ENCODE assay signal across 8 mouse cellular contexts in the genomic region with DNA sequence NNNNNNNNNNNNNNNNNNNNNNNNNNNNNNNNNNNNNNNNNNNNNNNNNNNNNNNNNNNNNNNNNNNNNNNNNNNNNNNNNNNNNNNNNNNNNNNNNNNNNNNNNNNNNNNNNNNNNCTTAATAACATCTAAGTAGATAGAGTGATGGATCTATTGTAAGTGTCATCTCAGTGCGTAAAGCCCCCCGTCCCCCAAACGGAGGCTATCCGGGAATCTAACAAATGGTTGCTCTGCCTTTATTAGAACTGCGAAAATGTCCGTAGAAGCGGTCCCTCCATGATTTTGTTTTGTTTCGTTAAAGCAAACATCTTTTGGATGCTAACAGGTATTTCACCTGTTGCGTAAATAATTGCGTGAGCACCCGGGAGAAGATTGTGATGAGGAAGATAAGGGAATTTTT. TPM values are rescaled to one million over a fixed set of nuclear protein-coding genes. Genes with fewer than 3 reads are reported as not detected.
DNase-seq lines count a peak whose midpoint lies in the region; ATAC-seq and TF ChIP-seq lines count a peak whose summit lies in the region.

No protein-coding gene starts in this region.

- ATAC-seq in kidney, embryonic 14.5 days (ENCODE audit: low FRiP score, low TSS enrichment), result no peak
- no peak for ATAC-seq in hindbrain, embryonic 12.5 days (ENCODE audit: low FRiP score)
- ATAC-seq in midbrain, embryonic 12.5 days (ENCODE audit: low FRiP score, low read depth), result no peak

- H3K4me3 ChIP-seq in kidney, embryonic 14.5 days (ENCODE audit: low read length), result peak overlapping the region; percentile 75
- peak overlapping the region; percentile 85 for H3K4me3 ChIP-seq in bone marrow macrophage, adult 2 months (ENCODE audit: insufficient read depth, low read length)
- H3K4me3 ChIP-seq in hindbrain, embryonic 12.5 days, result peak overlapping the region; percentile 62
- H3K4me3 ChIP-seq in midbrain, embryonic 12.5 days, result peak overlapping the region; percentile 82

- H3K27me3 ChIP-seq in kidney, embryonic 14.5 days (ENCODE audit: control insufficient read depth, insufficient read depth, low read length), result no peaks in the 10 kb centered on the region
- no peaks in the 10 kb centered on the region for H3K27me3 ChIP-seq in hindbrain, embryonic 12.5 days
- no peaks in the 10 kb centered on the region for H3K27me3 ChIP-seq in midbrain, embryonic 12.5 days

- peak overlapping the region; percentile 74 for H3K4me2 ChIP-seq in kidney, embryonic 14.5 days (replicated peaks; ENCODE audit: low read depth, low read length)
- H3K4me2 ChIP-seq in hindbrain, embryonic 12.5 days (replicated peaks), result peak overlapping the region; percentile 69
- peak overlapping the region; percentile 65 for H3K4me2 ChIP-seq in midbrain, embryonic 12.5 days (replicated peaks)

- no peak for TF ChIP-seq CTCF in bone marrow macrophage, adult 2 months (IDR thresholded peaks at IDR 0.05; ENCODE audit: low read depth, low read length)

- H3K9me3 ChIP-seq in kidney, embryonic 14.5 days (ENCODE audit: control insufficient read depth, low read length), result no peaks in the 10 kb centered on the region
- no peaks in the 10 kb centered on the region for H3K9me3 ChIP-seq in hindbrain, embryonic 12.5 days (replicated peaks)
- no peaks in the 10 kb centered on the region for H3K9me3 ChIP-seq in midbrain, embryonic 12.5 days

- H3K27ac ChIP-seq in kidney, embryonic 14.5 days (ENCODE audit: low read depth, low read length), result peak overlapping the region; percentile 76; the same call in 1 of the 2 replicates
- H3K27ac ChIP-seq in bone marrow macrophage, adult 2 months (ENCODE audit: insufficient read depth, low read depth, low read length), result no peak overlapping the region
- peak overlapping the region; percentile 96 for H3K27ac ChIP-seq in hindbrain, embryonic 12.5 days
- peak overlapping the region; percentile 91 for H3K27ac ChIP-seq in midbrain, embryonic 12.5 days (replicated peaks)

- H3K9ac ChIP-seq in kidney, embryonic 14.5 days (ENCODE audit: low read depth, low read length), result peak overlapping the region; percentile 83
- peak overlapping the region; percentile 74 for H3K9ac ChIP-seq in hindbrain, embryonic 12.5 days
- H3K9ac ChIP-seq in midbrain, embryonic 12.5 days (replicated peaks), result peak overlapping the region; percentile 82

- WGBS in kidney, embryonic 14.5 days, result 3% methylated on average over 11 of the region's 11 CpGs
- WGBS in hindbrain, embryonic 12.5 days, result 4% methylated on average over 11 of the region's 11 CpGs
- WGBS in midbrain, embryonic 12.5 days, result 3% methylated on average over 11 of the region's 11 CpGs

- TF ChIP-seq POLR2A in bone marrow macrophage, adult 2 months (IDR thresholded peaks at IDR 0.05; ENCODE audit: borderline replicate concordance, low read depth, low read length), result no peak

- H3K36me3 ChIP-seq in kidney, embryonic 14.5 days (ENCODE audit: control insufficient read depth, insufficient read depth, low read length), result no peaks in the 10 kb centered on the region
- no peaks in the 10 kb centered on the region for H3K36me3 ChIP-seq in hindbrain, embryonic 12.5 days
- H3K36me3 ChIP-seq in midbrain, embryonic 12.5 days, result no peaks in the 10 kb centered on the region

- no peaks in the 10 kb centered on the region for H3K4me1 ChIP-seq in kidney, embryonic 14.5 days (ENCODE audit: control insufficient read depth, insufficient read depth, low read length)
- peaks cover 4% of the 10 kb centered on the region; the same call in 1 of the 2 replicates for H3K4me1 ChIP-seq in bone marrow macrophage, adult 2 months (ENCODE audit: control insufficient read depth, insufficient read depth, low read length)
- H3K4me1 ChIP-seq in hindbrain, embryonic 12.5 days, result peaks cover 4% of the 10 kb centered on the region; the same call in 1 of the 2 replicates
- no peaks in the 10 kb centered on the region for H3K4me1 ChIP-seq in midbrain, embryonic 12.5 days

- no peak for DNase-seq in kidney, postnatal 4 days
- DNase-seq in urinary bladder, postnatal 4 days (ENCODE audit: low spot score in 2 of 2), result no peak
- no peak for DNase-seq in thymus, postnatal 25 days
- no peak for DNase-seq in lung, postnatal 36 days

RNA-seq across cellular contexts. Expression of a gene that starts 0.6 kb away (rescaled TPM):
- polyA plus RNA-seq in kidney, embryonic 14.5 days (2014; fragmentation: Nextera tagmentation; extraction: Ambion mirVana), result 7.5 and 11.0 TPM in 2 replicates
- 2.4 and 2.8 TPM in 2 replicates for polyA plus RNA-seq in bone marrow macrophage, adult 2 months (2012; ENCODE audit: insufficient read depth, insufficient read length, missing spikeins)
- polyA plus RNA-seq in hindbrain, embryonic 12.5 days (2016; fragmentation: Nextera tagmentation; extraction: Ambion mirVana), result 29.4 and 30.9 TPM in 2 replicates
- polyA plus RNA-seq in midbrain, embryonic 12.5 days (2016; fragmentation: Nextera tagmentation; extraction: Ambion mirVana), result 31.8 and 37.7 TPM in 2 replicates
